ENCODE assay signal across 12 mouse cellular contexts in genomic region chr8:106508456-106508855, GRCm38 (mm10). TPM values are rescaled to one million over a fixed set of nuclear protein-coding genes. Genes with fewer than 3 reads are reported as not detected.
A peak's percentile ranks its signal among the peaks of the same experiment; 100 is the strongest.
DNase-seq lines count a peak whose midpoint lies in the region; ATAC-seq and TF ChIP-seq lines count a peak whose summit lies in the region.
"Had no signal": no experiment of that assay in that cellular context is flagged by ENCODE, and none has a peak within 500 bp of the region (broad histone marks: within the 10 kb centered on the region; RNA-seq: fewer than 3 reads in every experiment).

No protein-coding gene starts in this region.

- H3K4me3 ChIP-seq in kidney, embryonic 14.5 days (ENCODE audit: low read length): no peak overlapping the region; the same call in 1 of the 2 replicates
- no peak overlapping the region for H3K4me3 ChIP-seq in kidney, adult 2 months (ENCODE audit: insufficient read depth, low read depth, low read length)
- no peak overlapping the region for H3K4me3 ChIP-seq in embryonic facial prominence, embryonic 15.5 days (replicated peaks)
- peak overlapping the region; percentile 32; the same call in 1 of the 2 replicates for H3K4me3 ChIP-seq in hindbrain, embryonic 15.5 days
- 0 out of 2 replicates have a peak overlapping the region, but pooled peaks have one; percentile 39 for H3K4me3 ChIP-seq in midbrain, embryonic 16.5 days (ENCODE audit: low read depth, low read length)

- DNase-seq in kidney, adult 2 months: no peak
- DNase-seq in gastrocnemius, postnatal 25 days: no peak
- DNase-seq in right cerebral cortex, postnatal 14 days: no peak
- no peak for DNase-seq in left cerebral cortex, postnatal 14 days (ENCODE audit: low spot score in 2 of 2)
- DNase-seq: kidney, adult 18-20 months; spleen, adult 18-20 months had no signal

- intact Hi-C loops in left cerebral cortex, postnatal 14 days (cut with DNase I): no loop called here

- ATAC-seq in kidney, embryonic 14.5 days (ENCODE audit: low FRiP score, low TSS enrichment): no peak
- ATAC-seq in embryonic facial prominence, embryonic 15.5 days (ENCODE audit: insufficient number of reproducible peaks, low FRiP score, low TSS enrichment, low read depth): no peak
- ATAC-seq in hindbrain, embryonic 15.5 days (ENCODE audit: low FRiP score, low read depth): peak; percentile 28; the same call in 1 of the 2 replicates
- ATAC-seq in midbrain, embryonic 16.5 days: 0 out of 2 replicates have a peak, but pooled peaks have one; percentile 22

- no peak overlapping the region for H3K27ac ChIP-seq in kidney, embryonic 14.5 days (ENCODE audit: low read depth, low read length)
- H3K27ac ChIP-seq in kidney, adult 2 months (ENCODE audit: insufficient read depth, low read depth, low read length): no peak overlapping the region
- H3K27ac ChIP-seq in embryonic facial prominence, embryonic 15.5 days (replicated peaks): no peak overlapping the region
- H3K27ac ChIP-seq in hindbrain, embryonic 15.5 days (replicated peaks): peak overlapping the region; percentile 67; the same call in 1 of the 2 replicates
- H3K27ac ChIP-seq in midbrain, embryonic 16.5 days (ENCODE audit: low read length): no peak overlapping the region

- H3K27me3 ChIP-seq in kidney, embryonic 14.5 days (ENCODE audit: control insufficient read depth, insufficient read depth, low read length): peaks cover 8% of the 10 kb centered on the region; the same call in 1 of the 2 replicates
- no peaks in the 10 kb centered on the region for H3K27me3 ChIP-seq in kidney, adult 2 months (replicated peaks; ENCODE audit: control insufficient read depth, insufficient read depth, low read length)
- H3K27me3 ChIP-seq in embryonic facial prominence, embryonic 15.5 days: peaks cover 11% of the 10 kb centered on the region; the same call in 1 of the 2 replicates
- H3K27me3 ChIP-seq in hindbrain, embryonic 15.5 days: peaks cover 52% of the 10 kb centered on the region
- peaks cover 40% of the 10 kb centered on the region for H3K27me3 ChIP-seq in midbrain, embryonic 16.5 days (ENCODE audit: control insufficient read depth, insufficient read depth, low read depth, low read length)

- H3K4me2 ChIP-seq in kidney, embryonic 14.5 days (replicated peaks; ENCODE audit: low read depth, low read length): peak overlapping the region; percentile 71
- peak overlapping the region; percentile 72; the same call in 1 of the 2 replicates for H3K4me2 ChIP-seq in embryonic facial prominence, embryonic 15.5 days (replicated peaks)
- H3K4me2 ChIP-seq in hindbrain, embryonic 15.5 days: peak overlapping the region; percentile 68
- peak overlapping the region; percentile 81 for H3K4me2 ChIP-seq in midbrain, embryonic 16.5 days (ENCODE audit: low read length)

- no peaks in the 10 kb centered on the region for H3K9me3 ChIP-seq in kidney, embryonic 14.5 days (ENCODE audit: control insufficient read depth, low read length)
- H3K9me3 ChIP-seq in embryonic facial prominence, embryonic 15.5 days (replicated peaks): no peaks in the 10 kb centered on the region
- H3K9me3 ChIP-seq in hindbrain, embryonic 15.5 days: no peaks in the 10 kb centered on the region
- H3K9me3 ChIP-seq in midbrain, embryonic 16.5 days (replicated peaks; ENCODE audit: control insufficient read depth, low read length, poor library complexity, severe bottlenecking): no peaks in the 10 kb centered on the region

- no peaks in the 10 kb centered on the region for H3K36me3 ChIP-seq in kidney, embryonic 14.5 days (ENCODE audit: control insufficient read depth, insufficient read depth, low read length)
- H3K36me3 ChIP-seq in kidney, adult 2 months (ENCODE audit: control insufficient read depth, insufficient read depth, low read length): no peaks in the 10 kb centered on the region
- no peaks in the 10 kb centered on the region for H3K36me3 ChIP-seq in embryonic facial prominence, embryonic 15.5 days
- H3K36me3 ChIP-seq in hindbrain, embryonic 15.5 days: no peaks in the 10 kb centered on the region
- no peaks in the 10 kb centered on the region for H3K36me3 ChIP-seq in midbrain, embryonic 16.5 days (ENCODE audit: control insufficient read depth, insufficient read depth, low read length)

- WGBS in kidney, embryonic 14.5 days: 38% methylated on average over 3 of the region's 3 CpGs
- 71% methylated on average over 3 of the region's 3 CpGs for WGBS in kidney, adult 2 months
- 22% methylated on average over 3 of the region's 3 CpGs for WGBS in embryonic facial prominence, embryonic 15.5 days
- 31% methylated on average over 3 of the region's 3 CpGs for WGBS in hindbrain, embryonic 15.5 days
- WGBS in midbrain, embryonic 16.5 days: 20% methylated on average over 3 of the region's 3 CpGs

- TF ChIP-seq POLR2A in kidney, adult 2 months (IDR thresholded peaks at IDR 0.05; ENCODE audit: low read depth, low read length): no peak

- TF ChIP-seq CTCF in kidney, adult 2 months (conservative IDR thresholded peaks at IDR 0.05; ENCODE audit: insufficient read depth, insufficient read length, low read depth, low read length): no peak

- peaks cover 26% of the 10 kb centered on the region for H3K4me1 ChIP-seq in kidney, embryonic 14.5 days (ENCODE audit: control insufficient read depth, insufficient read depth, low read length)
- no peaks in the 10 kb centered on the region for H3K4me1 ChIP-seq in kidney, adult 2 months (ENCODE audit: control insufficient read depth, insufficient read depth, low read length)
- H3K4me1 ChIP-seq in embryonic facial prominence, embryonic 15.5 days: peaks cover 50% of the 10 kb centered on the region
- peaks cover 38% of the 10 kb centered on the region for H3K4me1 ChIP-seq in hindbrain, embryonic 15.5 days (replicated peaks)
- H3K4me1 ChIP-seq in midbrain, embryonic 16.5 days (ENCODE audit: control insufficient read depth, insufficient read depth, low read length): peaks cover 28% of the 10 kb centered on the region

- no peak overlapping the region; the same call in 1 of the 2 replicates for H3K9ac ChIP-seq in kidney, embryonic 14.5 days (ENCODE audit: low read depth, low read length)
- H3K9ac ChIP-seq in embryonic facial prominence, embryonic 15.5 days: no peak overlapping the region
- no peak overlapping the region for H3K9ac ChIP-seq in hindbrain, embryonic 15.5 days
- H3K9ac ChIP-seq in midbrain, embryonic 16.5 days (ENCODE audit: low read depth, low read length): no peak overlapping the region

RNA-seq across cellular contexts. Expression of gene Cdh3, which starts 2.2 kb away (rescaled TPM):
- 18.2 and 21.1 TPM in 2 replicates for polyA plus RNA-seq in kidney, embryonic 14.5 days (2014; fragmentation: Nextera tagmentation; extraction: Ambion mirVana)
- polyA plus RNA-seq in kidney, adult 2 months (2012; rRNA removed): 5.0 and 5.5 TPM in 2 replicates
- 23.0 and 24.5 TPM in 2 replicates for polyA plus RNA-seq in embryonic facial prominence, embryonic 15.5 days (2015; fragmentation: Nextera tagmentation; extraction: Ambion mirVana)
- 3.9 and 4.8 TPM in 2 replicates for polyA plus RNA-seq in hindbrain, embryonic 15.5 days (2015; fragmentation: Nextera tagmentation; extraction: Ambion mirVana)
- polyA plus RNA-seq in midbrain, embryonic 16.5 days (2015; fragmentation: Nextera tagmentation; extraction: Ambion mirVana): 0.91 and 1.2 TPM in 2 replicates
- under 1 TPM in 1 of 2 experiments, not detected in 1; 0.05 TPM for total RNA-seq in gastrocnemius, postnatal 25 days (2021)
- total RNA-seq in left cerebral cortex, postnatal 14 days (2021): under 1 TPM; 0.42 to 0.62 TPM

RNA-seq across cellular contexts. Expression of gene 6030452D12Rik, which starts 8.1 kb away (rescaled TPM):
- not detected in 2 replicates for polyA plus RNA-seq in kidney, embryonic 14.5 days (2014; fragmentation: Nextera tagmentation; extraction: Ambion mirVana)
- polyA plus RNA-seq in kidney, adult 2 months (2012; rRNA removed): not detected in 2 replicates
- not detected in 2 replicates for polyA plus RNA-seq in embryonic facial prominence, embryonic 15.5 days (2015; fragmentation: Nextera tagmentation; extraction: Ambion mirVana)
- not detected in 2 replicates for polyA plus RNA-seq in hindbrain, embryonic 15.5 days (2015; fragmentation: Nextera tagmentation; extraction: Ambion mirVana)
- not detected in 2 replicates for polyA plus RNA-seq in midbrain, embryonic 16.5 days (2015; fragmentation: Nextera tagmentation; extraction: Ambion mirVana)
- not detected for total RNA-seq in gastrocnemius, postnatal 25 days (2021)
- not detected for total RNA-seq in left cerebral cortex, postnatal 14 days (2021)
- total RNA-seq: adrenal gland, adult 18-20 months; left cerebral cortex, adult 8-10 months had no signal

Comparison
In these comparisons a context has a peak if more than half of its experiments do, and no peak if none do; other contexts are left out.
1. ATAC-seq: peak in hindbrain, embryonic 15.5 days (single experiment) and midbrain, embryonic 16.5 days (single experiment); none in kidney, embryonic 14.5 days (single experiment) and embryonic facial prominence, embryonic 15.5 days (single experiment).
2. H3K4me3 ChIP-seq: peak in hindbrain, embryonic 15.5 days (single experiment) and midbrain, embryonic 16.5 days (single experiment); none in kidney, embryonic 14.5 days (single experiment), kidney, adult 2 months (single experiment) and embryonic facial prominence, embryonic 15.5 days (single experiment).
3. Peak in every context shown above with its lines, with median percentiles within 50 percentile points of each other: H3K4me2 ChIP-seq.